8 mouse cellular contexts compared by ENCODE assay signal in the genomic region with DNA sequence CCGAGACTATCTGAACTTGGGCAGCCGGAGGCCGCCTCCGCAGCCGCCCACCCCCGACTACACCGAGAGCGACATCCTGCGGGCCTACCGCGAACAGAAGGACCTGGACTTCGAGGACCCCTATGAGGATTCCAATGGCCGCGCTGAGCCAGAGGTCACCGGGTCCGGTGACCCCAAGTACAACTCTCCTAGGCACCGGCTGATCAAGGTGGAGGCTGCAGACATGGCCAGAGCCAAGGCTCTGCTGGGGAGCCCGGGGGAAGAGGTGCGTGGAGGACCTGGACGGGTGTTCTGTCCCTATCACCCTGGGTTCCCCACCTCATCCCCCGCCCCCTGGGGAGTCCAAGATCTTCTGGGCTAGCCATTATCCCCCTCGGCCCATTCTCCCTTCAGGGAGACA. TPM values are rescaled to one million over a fixed set of nuclear protein-coding genes. Genes with fewer than 3 reads are reported as not detected.
DNase-seq lines count a peak whose midpoint lies in the region; ATAC-seq and TF ChIP-seq lines count a peak whose summit lies in the region.

No protein-coding gene starts in this region.

- peaks cover 11% of the 10 kb centered on the region for H3K36me3 ChIP-seq in heart, embryonic 14.5 days (ENCODE audit: control insufficient read depth, insufficient read depth, low read length)
- peaks cover 23% of the 10 kb centered on the region for H3K36me3 ChIP-seq in E14TG2a.4 (ENCODE audit: insufficient read depth, low read length)
- H3K36me3 ChIP-seq in embryonic facial prominence, embryonic 15.5 days = peaks cover 19% of the 10 kb centered on the region
- peaks cover 45% of the 10 kb centered on the region for H3K36me3 ChIP-seq in limb, embryonic 12.5 days

- H3K4me3 ChIP-seq in heart, embryonic 14.5 days (ENCODE audit: control insufficient read depth in 1 of 2, insufficient read depth in 1 of 2, low read depth in 1 of 2, low read length in 2 of 2) = 0 out of 4 replicates have a peak overlapping the region, but pooled peaks of 1 of the 2 experiments have one; percentile 57
- peak overlapping the region; percentile 79 for H3K4me3 ChIP-seq in E14TG2a.4 (replicated peaks; ENCODE audit: low read length)
- H3K4me3 ChIP-seq in embryonic facial prominence, embryonic 15.5 days (replicated peaks) = no peak overlapping the region
- peak overlapping the region; percentile 63 for H3K4me3 ChIP-seq in limb, embryonic 12.5 days (replicated peaks)

- H3K9me3 ChIP-seq in heart, embryonic 14.5 days (ENCODE audit: control insufficient read depth, low read length) = no peaks in the 10 kb centered on the region
- no peaks in the 10 kb centered on the region for H3K9me3 ChIP-seq in E14TG2a.4 (ENCODE audit: low read length)
- H3K9me3 ChIP-seq in embryonic facial prominence, embryonic 15.5 days (replicated peaks) = no peaks in the 10 kb centered on the region
- H3K9me3 ChIP-seq in limb, embryonic 12.5 days = no peaks in the 10 kb centered on the region

- H3K27me3 ChIP-seq in heart, embryonic 14.5 days (ENCODE audit: control insufficient read depth, insufficient read depth, low read length) = peaks cover 13% of the 10 kb centered on the region
- H3K27me3 ChIP-seq in E14TG2a.4 (ENCODE audit: insufficient read depth, low read length) = peaks cover 51% of the 10 kb centered on the region
- peaks cover 5% of the 10 kb centered on the region; the same call in 1 of the 2 replicates for H3K27me3 ChIP-seq in embryonic facial prominence, embryonic 15.5 days
- peaks cover 5% of the 10 kb centered on the region; the same call in 1 of the 2 replicates for H3K27me3 ChIP-seq in limb, embryonic 12.5 days

- peaks cover 12 to 32% of the 10 kb centered on the region in 2 experiments; a peak in 3 of 4 replicates for H3K4me1 ChIP-seq in heart, embryonic 14.5 days (ENCODE audit: control insufficient read depth in 2 of 2, insufficient read depth in 2 of 2, low read length in 2 of 2)
- H3K4me1 ChIP-seq in E14TG2a.4 (replicated peaks; ENCODE audit: low read depth, low read length) = peaks cover 42% of the 10 kb centered on the region
- peaks cover 16% of the 10 kb centered on the region for H3K4me1 ChIP-seq in embryonic facial prominence, embryonic 15.5 days
- H3K4me1 ChIP-seq in limb, embryonic 12.5 days (replicated peaks) = peaks cover 15% of the 10 kb centered on the region

- ATAC-seq in heart, embryonic 14.5 days (ENCODE audit: insufficient number of reproducible peaks, insufficient read depth, low FRiP score, low read depth) = no peak
- no peak for ATAC-seq in embryonic facial prominence, embryonic 15.5 days (ENCODE audit: insufficient number of reproducible peaks, low FRiP score, low TSS enrichment, low read depth)
- ATAC-seq in limb, embryonic 12.5 days (ENCODE audit: insufficient number of reproducible peaks, insufficient read depth, low FRiP score, low TSS enrichment, low read depth) = no peak
- no peak for ATAC-seq in CD4-positive, CD25-positive, alpha-beta regulatory T cell, adult 4 months

- H3K9ac ChIP-seq in heart, embryonic 14.5 days (ENCODE audit: low read length) = no peak overlapping the region
- H3K9ac ChIP-seq in embryonic facial prominence, embryonic 15.5 days = no peak overlapping the region
- peak overlapping the region; percentile 78; the same call in 1 of the 2 replicates for H3K9ac ChIP-seq in limb, embryonic 12.5 days (replicated peaks)

- WGBS in heart, embryonic 14.5 days = 32% methylated on average over 22 of the region's 22 CpGs
- WGBS in embryonic facial prominence, embryonic 15.5 days = 33% methylated on average over 22 of the region's 22 CpGs
- WGBS in limb, embryonic 12.5 days = 22% methylated on average over 22 of the region's 22 CpGs

- H3K4me2 ChIP-seq in heart, embryonic 14.5 days (ENCODE audit: low read length) = peak overlapping the region; percentile 90; the same call in 1 of the 2 replicates
- H3K4me2 ChIP-seq in embryonic facial prominence, embryonic 15.5 days (replicated peaks) = peak overlapping the region; percentile 95
- H3K4me2 ChIP-seq in limb, embryonic 12.5 days = peak overlapping the region; percentile 83

- TF ChIP-seq CTCF in E14TG2a.4 (conservative IDR thresholded peaks at IDR 0.05; ENCODE audit: low read length) = no peak

- no peak overlapping the region for H3K27ac ChIP-seq in heart, embryonic 14.5 days (replicated peaks in 1 of 2; ENCODE audit: control insufficient read depth in 1 of 2, insufficient read depth in 1 of 2, low read depth in 2 of 2, low read length in 2 of 2)
- no peak overlapping the region for H3K27ac ChIP-seq in embryonic facial prominence, embryonic 15.5 days (replicated peaks)
- H3K27ac ChIP-seq in limb, embryonic 12.5 days = no peak overlapping the region

- DNase-seq in heart, adult 9 months (ENCODE audit: low spot score in 2 of 2) = no peak
- DNase-seq in frontal cortex, postnatal 14 days (ENCODE audit: low spot score in 2 of 2) = no peak
- DNase-seq in adrenal gland, adult 8-10 months = no peak

RNA-seq across cellular contexts. Expression of a gene that starts 1.2 kb away (rescaled TPM):
- polyA plus RNA-seq in heart, embryonic 14.5 days (2014; fragmentation: Nextera tagmentation; extraction: Ambion mirVana) = 7.1 and 7.3 TPM in 2 replicates
- polyA plus RNA-seq in embryonic facial prominence, embryonic 15.5 days (2015; fragmentation: Nextera tagmentation; extraction: Ambion mirVana) = 20.4 and 22.2 TPM in 2 replicates
- polyA plus RNA-seq in limb, embryonic 12.5 days (2016; fragmentation: Nextera tagmentation; extraction: Ambion mirVana) = 52.6 and 54.1 TPM in 2 replicates
- not detected for polyA plus RNA-seq in CD4-positive, CD25-positive, alpha-beta regulatory T cell, adult 4 months (2017; shearing (Covaris generic))
- total RNA-seq in adrenal gland, adult 8-10 months (2022) = 1 to 10 TPM; 1.7 to 4.8 (median 3.0) TPM

RNA-seq across cellular contexts. Expression of a gene that starts 12.6 kb away (rescaled TPM):
- 8.9 and 13.5 TPM in 2 replicates for polyA plus RNA-seq in heart, embryonic 14.5 days (2014; fragmentation: Nextera tagmentation; extraction: Ambion mirVana)
- polyA plus RNA-seq in embryonic facial prominence, embryonic 15.5 days (2015; fragmentation: Nextera tagmentation; extraction: Ambion mirVana) = 22.8 and 26.0 TPM in 2 replicates
- polyA plus RNA-seq in limb, embryonic 12.5 days (2016; fragmentation: Nextera tagmentation; extraction: Ambion mirVana) = 24.6 and 26.6 TPM in 2 replicates
- polyA plus RNA-seq in CD4-positive, CD25-positive, alpha-beta regulatory T cell, adult 4 months (2017; shearing (Covaris generic)) = 10 to 100 TPM; 28.2 to 43.3 TPM
- total RNA-seq in adrenal gland, adult 8-10 months (2022) = 10 to 100 TPM; 18.6 to 21.4 (median 20.3) TPM

RNA-seq across cellular contexts. Expression of a gene that starts 14.9 kb away (rescaled TPM):
- 1.6 and 1.8 TPM in 2 replicates for polyA plus RNA-seq in heart, embryonic 14.5 days (2014; fragmentation: Nextera tagmentation; extraction: Ambion mirVana)
- polyA plus RNA-seq in embryonic facial prominence, embryonic 15.5 days (2015; fragmentation: Nextera tagmentation; extraction: Ambion mirVana) = 12.5 and 16.8 TPM in 2 replicates
- polyA plus RNA-seq in limb, embryonic 12.5 days (2016; fragmentation: Nextera tagmentation; extraction: Ambion mirVana) = 42.4 and 43.2 TPM in 2 replicates
- polyA plus RNA-seq in CD4-positive, CD25-positive, alpha-beta regulatory T cell, adult 4 months (2017; shearing (Covaris generic)) = under 1 TPM in 1 of 2 experiments, not detected in 1; 0.47 TPM
- 1 to 10 TPM in 3 of 4 experiments, under 1 TPM in 1; 0.87 to 3.4 (median 2.9) TPM for total RNA-seq in adrenal gland, adult 8-10 months (2022)

RNA-seq across cellular contexts. Expression of a gene that starts 19.0 kb away (rescaled TPM):
- polyA plus RNA-seq in heart, embryonic 14.5 days (2014; fragmentation: Nextera tagmentation; extraction: Ambion mirVana) = 1.0 and 1.3 TPM in 2 replicates
- 3.3 and 3.7 TPM in 2 replicates for polyA plus RNA-seq in embryonic facial prominence, embryonic 15.5 days (2015; fragmentation: Nextera tagmentation; extraction: Ambion mirVana)
- polyA plus RNA-seq in limb, embryonic 12.5 days (2016; fragmentation: Nextera tagmentation; extraction: Ambion mirVana) = 1.6 TPM in 2 replicates
- 10 to 100 TPM; 48.6 to 79.8 TPM for polyA plus RNA-seq in CD4-positive, CD25-positive, alpha-beta regulatory T cell, adult 4 months (2017; shearing (Covaris generic))
- total RNA-seq in adrenal gland, adult 8-10 months (2022) = 1 to 10 TPM in 3 of 4 experiments, under 1 TPM in 1; 0.49 to 2.0 (median 1.5) TPM

RNA-seq across cellular contexts. Expression of a gene that starts 22.2 kb away (rescaled TPM):
- polyA plus RNA-seq in heart, embryonic 14.5 days (2014; fragmentation: Nextera tagmentation; extraction: Ambion mirVana) = 4.5 and 5.1 TPM in 2 replicates
- 6.8 and 7.4 TPM in 2 replicates for polyA plus RNA-seq in embryonic facial prominence, embryonic 15.5 days (2015; fragmentation: Nextera tagmentation; extraction: Ambion mirVana)
- polyA plus RNA-seq in limb, embryonic 12.5 days (2016; fragmentation: Nextera tagmentation; extraction: Ambion mirVana) = 5.0 and 7.0 TPM in 2 replicates
- 10 to 100 TPM; 14.3 to 16.2 TPM for polyA plus RNA-seq in CD4-positive, CD25-positive, alpha-beta regulatory T cell, adult 4 months (2017; shearing (Covaris generic))
- total RNA-seq in adrenal gland, adult 8-10 months (2022) = 1 to 10 TPM; 2.9 to 7.1 (median 4.9) TPM
